Mouse (Mus musculus): ENCODE measurements around the gene Olfr105-ps. TPM values are rescaled to one million over a fixed set of nuclear protein-coding genes. Genes with fewer than 3 reads are reported as not detected.

Olfr105-ps gene
- polyA plus RNA-seq (2014; fragmentation: Nextera tagmentation; extraction: Ambion mirVana) = not detected in 2 replicates

DNA sequence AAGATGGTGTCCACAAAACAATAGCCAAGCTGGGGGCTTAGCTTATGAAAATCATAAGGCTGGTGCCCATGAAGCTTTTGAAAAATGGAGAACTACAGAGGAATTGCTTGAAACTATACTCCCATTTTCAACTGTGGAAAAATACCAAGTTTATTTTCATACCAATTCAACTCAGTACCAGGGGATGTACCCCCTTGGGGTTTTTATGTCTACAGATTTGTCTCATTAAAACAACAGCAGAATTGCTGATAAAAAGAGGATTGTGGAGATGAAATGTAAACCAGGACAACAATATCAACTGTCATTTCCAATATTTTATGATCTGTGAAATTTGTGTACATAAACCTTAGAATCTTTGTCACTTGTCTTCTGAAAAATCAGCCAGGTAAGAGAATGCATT is at the start of gene Olfr105-ps:
Olfr105-ps (plus strand) TSS at position 301 of the 400 bp plus-strand sequence.
- H3K9ac ChIP-seq = no peak within 1 kb of the TSS
- no peak within 1 kb of the TSS for H3K4me2 ChIP-seq (replicated peaks)
- DNase-seq (ENCODE audit: low spot score) (no peak), ATAC-seq (ENCODE audit: low FRiP score) (no peak)
- H3K9me3 ChIP-seq (ENCODE audit: control insufficient read depth, low read length) = no peaks in the 10 kb centered on the region
- H3K27ac ChIP-seq = no peak within 1 kb of the TSS
- no peaks in the 10 kb centered on the region for H3K27me3 ChIP-seq (ENCODE audit: control insufficient read depth, insufficient read depth, low read length)
- no peaks in the 10 kb centered on the region for H3K4me1 ChIP-seq (replicated peaks; ENCODE audit: control insufficient read depth, insufficient read depth, low read length)
- no peak within 1 kb of the TSS for H3K4me3 ChIP-seq (replicated peaks; ENCODE audit: low read length)
- H3K36me3 ChIP-seq (replicated peaks; ENCODE audit: control insufficient read depth, insufficient read depth) = no peaks in the 10 kb centered on the region

DNA sequence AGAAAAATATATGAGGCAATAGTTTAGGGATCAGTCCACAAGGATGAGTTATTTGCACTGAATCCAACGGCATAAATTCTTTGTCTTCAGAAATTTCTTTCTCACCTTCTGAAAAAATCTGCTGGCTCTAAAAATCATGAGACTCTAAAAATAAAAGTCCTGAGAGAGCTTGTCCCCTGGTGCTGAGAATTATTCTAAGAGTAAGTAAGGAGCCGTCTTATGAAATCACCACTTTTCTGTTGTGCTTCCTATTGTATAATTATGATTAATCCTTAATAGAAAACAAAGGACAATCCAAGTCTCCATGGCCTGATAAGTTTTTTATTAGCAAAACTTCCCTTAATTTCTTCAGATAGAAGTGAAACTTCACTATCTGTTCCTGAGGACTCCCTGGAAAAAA is 39.2 kb upstream of the Olfr105-ps start, which contains the start of gene Olfr103:
Olfr103 (minus strand) TSS at position 101 of the 400 bp plus-strand sequence.
- H3K4me1 ChIP-seq (replicated peaks; ENCODE audit: control insufficient read depth, insufficient read depth, low read length) = no peaks in the 10 kb centered on the region
- no peaks in the 10 kb centered on the region for H3K27me3 ChIP-seq (ENCODE audit: control insufficient read depth, insufficient read depth, low read length)
- H3K4me2 ChIP-seq (replicated peaks) = no peak within 1 kb of the TSS
- H3K36me3 ChIP-seq (replicated peaks; ENCODE audit: control insufficient read depth, insufficient read depth) = no peaks in the 10 kb centered on the region
- no peak within 1 kb of the TSS for H3K27ac ChIP-seq
- no peaks in the 10 kb centered on the region for H3K9me3 ChIP-seq (ENCODE audit: control insufficient read depth, low read length)
- 93% methylated on average over 2 of the region's 2 CpGs for WGBS
- DNase-seq (ENCODE audit: low spot score) (no peak), ATAC-seq (ENCODE audit: low FRiP score) (no peak)
- no peak within 1 kb of the TSS for H3K4me3 ChIP-seq (replicated peaks; ENCODE audit: low read length)
- H3K9ac ChIP-seq = no peak within 1 kb of the TSS

DNA sequence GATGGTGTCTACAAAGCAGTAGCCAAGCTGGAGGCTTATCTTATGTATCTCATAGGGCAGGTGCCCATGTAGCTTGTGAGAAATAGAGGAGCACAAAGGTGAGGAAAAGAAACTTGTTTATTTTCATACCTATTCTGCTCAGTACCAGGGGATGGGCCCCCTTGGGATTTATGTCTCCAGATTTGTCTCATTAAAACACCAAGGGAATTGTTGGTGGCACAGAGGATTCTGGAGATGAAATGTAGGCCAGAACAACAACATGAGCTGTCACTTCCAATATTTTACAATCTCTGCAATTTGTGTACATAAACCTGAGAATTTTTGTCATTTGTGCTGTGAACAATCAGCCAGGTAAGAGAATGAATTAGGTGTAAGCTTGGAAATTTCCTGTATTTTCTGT is 19.6 kb upstream of the Olfr105-ps start, which contains the start of gene Olfr104-ps:
Olfr104-ps (plus strand) TSS at position 301 of the 400 bp plus-strand sequence.
- Histone ChIP-seq H3K36me3 (replicated peaks; ENCODE audit: control insufficient read depth, insufficient read depth) (no peaks in the 10 kb centered on the region), H3K9me3 (ENCODE audit: control insufficient read depth, low read length) (no peaks in the 10 kb centered on the region), H3K27ac (no peak within 1 kb of the TSS), H3K9ac (no peak within 1 kb of the TSS), H3K4me3 (replicated peaks; ENCODE audit: low read length) (no peak within 1 kb of the TSS), H3K4me1 (replicated peaks; ENCODE audit: control insufficient read depth, insufficient read depth, low read length) (no peaks in the 10 kb centered on the region), H3K4me2 (replicated peaks) (no peak within 1 kb of the TSS), H3K27me3 (ENCODE audit: control insufficient read depth, insufficient read depth, low read length) (no peaks in the 10 kb centered on the region)
- ATAC-seq (ENCODE audit: low FRiP score) (no peak), DNase-seq (ENCODE audit: low spot score) (no peak)

GRCm38 (mm10) chr17:37390093-37390492 is 11.3 kb downstream of the Olfr105-ps start, which contains the start of gene Olfr106-ps:
Gene Olfr106-ps (plus strand): TSS chr17:37390393.
- ATAC-seq (ENCODE audit: low FRiP score) (no peak), DNase-seq (ENCODE audit: low spot score) (no peak)
- no peaks in the 10 kb centered on the region for H3K4me1 ChIP-seq (replicated peaks; ENCODE audit: control insufficient read depth, insufficient read depth, low read length)
- H3K9me3 ChIP-seq (ENCODE audit: control insufficient read depth, low read length) = 0 out of 2 replicates have a peak, but pooled peaks cover 4% of the 10 kb centered on the region
- no peak within 1 kb of the TSS for H3K9ac ChIP-seq
- no peak within 1 kb of the TSS for H3K4me3 ChIP-seq (replicated peaks; ENCODE audit: low read length)
- no peak within 1 kb of the TSS for H3K4me2 ChIP-seq (replicated peaks)
- H3K36me3 ChIP-seq (replicated peaks; ENCODE audit: control insufficient read depth, insufficient read depth) = no peaks in the 10 kb centered on the region
- no peak within 1 kb of the TSS for H3K27ac ChIP-seq
- 70% methylated on average over 1 of the region's 1 CpGs for WGBS
- no peaks in the 10 kb centered on the region for H3K27me3 ChIP-seq (ENCODE audit: control insufficient read depth, insufficient read depth, low read length)

DNA sequence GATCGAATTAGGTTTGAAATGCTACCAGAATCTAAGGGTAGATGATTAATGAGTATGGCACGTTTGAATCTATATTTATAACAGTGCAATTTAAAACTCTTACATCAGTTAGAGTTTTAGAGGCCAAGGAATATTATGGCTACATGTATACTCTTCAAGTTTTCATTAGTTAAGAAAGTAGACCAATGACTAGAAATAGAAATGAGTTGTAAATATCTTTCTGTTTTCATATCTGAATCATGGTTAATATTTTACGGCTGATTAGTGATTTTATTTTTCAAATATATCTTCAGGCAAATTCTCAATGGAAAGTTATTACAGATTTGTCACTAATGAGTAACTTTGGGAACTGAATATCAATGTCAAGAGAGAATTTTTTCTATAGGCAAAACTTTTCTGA is 20.1 kb downstream of the Olfr105-ps start, which contains the start of gene Olfr107:
Olfr107 (plus strand) TSS at position 301 of the 400 bp plus-strand sequence.
- Histone ChIP-seq H3K27ac (no peak within 1 kb of the TSS), H3K9ac (no peak within 1 kb of the TSS), H3K9me3 (ENCODE audit: control insufficient read depth, low read length) (no peaks in the 10 kb centered on the region), H3K27me3 (ENCODE audit: control insufficient read depth, insufficient read depth, low read length) (no peaks in the 10 kb centered on the region), H3K4me3 (replicated peaks; ENCODE audit: low read length) (no peak within 1 kb of the TSS), H3K36me3 (replicated peaks; ENCODE audit: control insufficient read depth, insufficient read depth) (no peaks in the 10 kb centered on the region), H3K4me1 (replicated peaks; ENCODE audit: control insufficient read depth, insufficient read depth, low read length) (no peaks in the 10 kb centered on the region), H3K4me2 (replicated peaks) (no peak within 1 kb of the TSS)
- no peak for ATAC-seq (ENCODE audit: low FRiP score)
- no peak for DNase-seq (ENCODE audit: low spot score)
- 78% methylated on average over 3 of the region's 3 CpGs for WGBS

DNA sequence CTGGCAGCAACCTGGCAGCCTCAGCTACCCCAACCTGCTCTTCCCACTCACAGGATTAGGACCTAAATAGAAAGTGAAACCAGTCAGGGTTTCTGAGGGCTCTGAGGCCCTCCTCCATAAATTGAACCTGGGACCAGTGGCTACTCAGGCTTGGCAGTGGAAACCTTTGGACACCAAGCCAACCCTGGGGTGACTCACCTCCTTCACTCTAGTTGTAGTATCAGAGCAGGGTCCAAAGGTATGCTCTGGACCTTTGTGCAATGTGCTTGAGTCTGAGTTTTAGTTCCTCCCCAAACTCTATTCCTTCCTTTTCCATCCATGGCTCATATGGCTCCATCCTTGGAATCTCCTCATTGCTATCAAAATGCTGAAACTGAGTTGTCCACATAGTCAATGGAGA is 34.5 kb downstream of the Olfr105-ps start:
- ATAC-seq (ENCODE audit: low FRiP score) (no peak), DNase-seq (ENCODE audit: low spot score) (no peak)
- Histone ChIP-seq H3K4me3 (replicated peaks; ENCODE audit: low read length) (no peak overlapping the region), H3K27me3 (ENCODE audit: control insufficient read depth, insufficient read depth, low read length) (no peaks in the 10 kb centered on the region), H3K9me3 (ENCODE audit: control insufficient read depth, low read length) (no peaks in the 10 kb centered on the region), H3K4me1 (replicated peaks; ENCODE audit: control insufficient read depth, insufficient read depth, low read length) (no peaks in the 10 kb centered on the region), H3K36me3 (replicated peaks; ENCODE audit: control insufficient read depth, insufficient read depth) (no peaks in the 10 kb centered on the region), H3K9ac (no peak overlapping the region), H3K4me2 (replicated peaks) (no peak overlapping the region), H3K27ac (no peak overlapping the region)

Other genes with a start within 250 kb of the Olfr105-ps start
- not detected in 2 replicates for gene Olfr93, start 217.5 kb upstream of the Olfr105-ps start, polyA plus RNA-seq (2014; fragmentation: Nextera tagmentation; extraction: Ambion mirVana)
- not detected in 2 replicates for gene Ubd, start 185.1 kb upstream of the Olfr105-ps start, polyA plus RNA-seq (2014; fragmentation: Nextera tagmentation; extraction: Ambion mirVana)
- 0.21 TPM in 1 of 2 replicates, not detected in the other for gene Olfr94, start 178.0 kb upstream of the Olfr105-ps start, polyA plus RNA-seq (2014; fragmentation: Nextera tagmentation; extraction: Ambion mirVana)
- gene Olfr95, start 165.9 kb upstream of the Olfr105-ps start, polyA plus RNA-seq (2014; fragmentation: Nextera tagmentation; extraction: Ambion mirVana) = not detected in 2 replicates
- gene Olfr96, start 158.9 kb upstream of the Olfr105-ps start, polyA plus RNA-seq (2014; fragmentation: Nextera tagmentation; extraction: Ambion mirVana) = not detected in 2 replicates
- gene Olfr97, start 141.7 kb upstream of the Olfr105-ps start, polyA plus RNA-seq (2014; fragmentation: Nextera tagmentation; extraction: Ambion mirVana) = not detected in 2 replicates
- not detected in 2 replicates for gene Olfr98, start 115.3 kb upstream of the Olfr105-ps start, polyA plus RNA-seq (2014; fragmentation: Nextera tagmentation; extraction: Ambion mirVana)
- gene H2-M3, start 108.8 kb upstream of the Olfr105-ps start, polyA plus RNA-seq (2014; fragmentation: Nextera tagmentation; extraction: Ambion mirVana) = 0.90 and 1.8 TPM in 2 replicates
- not detected in 2 replicates for gene Olfr99, start 95.6 kb upstream of the Olfr105-ps start, polyA plus RNA-seq (2014; fragmentation: Nextera tagmentation; extraction: Ambion mirVana)
- not detected in 2 replicates for gene Olfr101, start 74.7 kb upstream of the Olfr105-ps start, polyA plus RNA-seq (2014; fragmentation: Nextera tagmentation; extraction: Ambion mirVana)
- not detected in 2 replicates for gene Olfr102, start 62.0 kb upstream of the Olfr105-ps start, polyA plus RNA-seq (2014; fragmentation: Nextera tagmentation; extraction: Ambion mirVana)
- not detected in 2 replicates for gene Olfr103, start 39.3 kb upstream of the Olfr105-ps start, polyA plus RNA-seq (2014; fragmentation: Nextera tagmentation; extraction: Ambion mirVana)
- gene Olfr104-ps, start 19.5 kb upstream of the Olfr105-ps start, polyA plus RNA-seq (2014; fragmentation: Nextera tagmentation; extraction: Ambion mirVana) = not detected in 2 replicates
- gene Olfr106-ps, start 11.4 kb downstream of the Olfr105-ps start, polyA plus RNA-seq (2014; fragmentation: Nextera tagmentation; extraction: Ambion mirVana) = not detected in 2 replicates
- gene Olfr107, start 20.2 kb downstream of the Olfr105-ps start, polyA plus RNA-seq (2014; fragmentation: Nextera tagmentation; extraction: Ambion mirVana) = not detected in 2 replicates
- gene Olfr108, start 66.4 kb downstream of the Olfr105-ps start, polyA plus RNA-seq (2014; fragmentation: Nextera tagmentation; extraction: Ambion mirVana) = not detected in 2 replicates
- gene Olfr109, start 79.9 kb downstream of the Olfr105-ps start, polyA plus RNA-seq (2014; fragmentation: Nextera tagmentation; extraction: Ambion mirVana) = not detected in 2 replicates
- not detected in 2 replicates for gene H2-M2, start 104.5 kb downstream of the Olfr105-ps start, polyA plus RNA-seq (2014; fragmentation: Nextera tagmentation; extraction: Ambion mirVana)
- not detected in 2 replicates for gene Olfr110, start 113.4 kb downstream of the Olfr105-ps start, polyA plus RNA-seq (2014; fragmentation: Nextera tagmentation; extraction: Ambion mirVana)
- gene Olfr111, start 129.0 kb downstream of the Olfr105-ps start, polyA plus RNA-seq (2014; fragmentation: Nextera tagmentation; extraction: Ambion mirVana) = not detected in 2 replicates
- not detected in 2 replicates for gene Olfr112, start 190.4 kb downstream of the Olfr105-ps start, polyA plus RNA-seq (2014; fragmentation: Nextera tagmentation; extraction: Ambion mirVana)
- not detected in 2 replicates for gene Olfr113, start 198.6 kb downstream of the Olfr105-ps start, polyA plus RNA-seq (2014; fragmentation: Nextera tagmentation; extraction: Ambion mirVana)
- not detected in 2 replicates for gene Olfr114, start 213.7 kb downstream of the Olfr105-ps start, polyA plus RNA-seq (2014; fragmentation: Nextera tagmentation; extraction: Ambion mirVana)
- not detected in 2 replicates for gene Olfr115, start 248.1 kb downstream of the Olfr105-ps start, polyA plus RNA-seq (2014; fragmentation: Nextera tagmentation; extraction: Ambion mirVana)
- gene Olfr116, start 248.2 kb downstream of the Olfr105-ps start, polyA plus RNA-seq (2014; fragmentation: Nextera tagmentation; extraction: Ambion mirVana) = not detected in 2 replicates